Mouse (Mus musculus) MEL (cell line): ENCODE data around the gene Spag6l. TPM values are rescaled to one million over a fixed set of nuclear protein-coding genes. Genes with fewer than 3 reads are reported as not detected.
A peak's percentile ranks its signal among the peaks of the same experiment; 100 is the strongest.

Experiments used
- DNase-seq: peaks from one replicate; pipeline ENCODE4 v3.0.0; 2011; ENCODE audit warnings: low read depth, low spot score
- H3K27ac ChIP-seq: 2 replicates; pipeline ENCODE4 v1.5.1; 2012; ENCODE audit warnings: low read depth, mild to moderate bottlenecking, control low read depth, low read length, moderate library complexity; ENCODE audit not compliant: control insufficient read depth
- H3K27me3 ChIP-seq, 2 experiments: fragments of 150-350 bp in 1 of 2; sonication (generic) in 1 of 2; 2 replicates each; pipeline ENCODE4 v1.6.1; 2012; ENCODE audit warnings: low read length in 2 of 2, mild to moderate bottlenecking in 2 of 2, improper control_type of control experiment in 1 of 2, moderate library complexity in 1 of 2; ENCODE audit not compliant: insufficient read depth in 2 of 2, control insufficient read depth in 1 of 2
- H3K36me3 ChIP-seq, 2 experiments: 2 replicates each; pipeline ENCODE4 v1.6.1; 2012 to 2014; ENCODE audit warnings: low read length in 2 of 2, improper control_type of control experiment in 1 of 2, inconsistent platforms in 1 of 2, mild to moderate bottlenecking in 1 of 2; ENCODE audit not compliant: insufficient read depth in 2 of 2, control insufficient read depth in 1 of 2
- H3K4me1 ChIP-seq, 2 experiments: fragments of 150-350 bp in 1 of 2; sonication (generic) in 1 of 2; 2 replicates each; pipeline ENCODE4 v1.6.1; 2012; ENCODE audit warnings: low read length in 2 of 2, improper control_type of control experiment in 1 of 2, mild to moderate bottlenecking in 1 of 2; ENCODE audit not compliant: insufficient read depth in 2 of 2, control insufficient read depth in 1 of 2
- H3K4me3 ChIP-seq, 2 experiments: fragments of 150-350 bp in 1 of 2; sonication (generic) in 1 of 2; 2 replicates each; pipeline ENCODE4 v1.5.1; 2012; ENCODE audit warnings: low read depth in 2 of 2, low read length in 2 of 2, mild to moderate bottlenecking in 2 of 2, moderate library complexity in 2 of 2, control low read depth in 1 of 2, improper control_type of control experiment in 1 of 2; ENCODE audit not compliant: control insufficient read depth in 1 of 2, insufficient read depth in 1 of 2
- H3K79me2 ChIP-seq: 2 replicates; pipeline ENCODE4 v1.6.1; 2012; ENCODE audit warnings: mild to moderate bottlenecking, low read length, moderate library complexity; ENCODE audit not compliant: control insufficient read depth, poor library complexity, insufficient read depth
- H3K9ac ChIP-seq: 2 replicates; pipeline ENCODE4 v1.6.1; 2012; ENCODE audit warnings: low read depth, mild to moderate bottlenecking, control low read depth, low read length, moderate library complexity; ENCODE audit not compliant: control insufficient read depth, poor library complexity, severe bottlenecking
- H3K9me3 ChIP-seq: fragments of 150-350 bp; sonication (generic); replicated peaks from 2 replicates; pipeline ENCODE4 v1.6.1; 2012; ENCODE audit warnings: mild to moderate bottlenecking, low read length, improper control_type of control experiment, moderate library complexity; ENCODE audit not compliant: insufficient read depth
- BHLHE40 ChIP-seq: IDR thresholded peaks from 2 replicates; pipeline ENCODE4 v1.6.1; 2012; ENCODE audit warnings: low read depth, mild to moderate bottlenecking, inconsistent platforms, low read length, improper control_type of control experiment, borderline replicate concordance
- CHD1 ChIP-seq: IDR thresholded peaks from 2 replicates; pipeline ENCODE4 v1.6.1; 2012; ENCODE audit warnings: low read depth, mild to moderate bottlenecking, inconsistent platforms, low read length, improper control_type of control experiment
- CHD2 ChIP-seq: IDR thresholded peaks from 2 replicates; pipeline ENCODE4 v1.6.1; 2011; ENCODE audit warnings: low read length, improper control_type of control experiment
- CTCF ChIP-seq, 3 experiments: IDR thresholded peaks in 2 of 3; conservative IDR thresholded peaks in 1 of 3; 2 replicates each; pipeline ENCODE4 v1.5.1; 2011 to 2012; ENCODE audit warnings: low read length in 3 of 3, low read depth in 2 of 3, mild to moderate bottlenecking in 2 of 3, improper control_type of control experiment in 1 of 3, inconsistent platforms in 1 of 3, mixed read lengths in 1 of 3, moderate library complexity in 1 of 3; ENCODE audit not compliant: control insufficient read depth in 1 of 3, insufficient read depth in 1 of 3, poor library complexity in 1 of 3, severe bottlenecking in 1 of 3
- E2F4 ChIP-seq: IDR thresholded peaks from 2 replicates; pipeline ENCODE4 v1.6.1; 2011; ENCODE audit warnings: low read depth, low read length, improper control_type of control experiment, borderline replicate concordance
- ELF1 ChIP-seq: IDR thresholded peaks from 2 replicates; pipeline ENCODE4 v1.6.1; 2014; ENCODE audit warnings: low read depth, mild to moderate bottlenecking, inconsistent platforms, low read length, improper control_type of control experiment, moderate library complexity
- EP300 ChIP-seq, 2 experiments: IDR thresholded peaks; 2 replicates each; pipeline ENCODE4 v1.6.1; 2011; ENCODE audit warnings: improper control_type of control experiment in 2 of 2, low read length in 2 of 2, low read depth in 1 of 2, mild to moderate bottlenecking in 1 of 2
- ETS1 ChIP-seq: IDR thresholded peaks from 2 replicates; pipeline ENCODE4 v1.6.1; 2012; ENCODE audit warnings: low read depth, mild to moderate bottlenecking, inconsistent platforms, low read length, improper control_type of control experiment, moderate library complexity
- GABPA ChIP-seq: IDR thresholded peaks from 2 replicates; pipeline ENCODE4 v1.6.1; 2012; ENCODE audit warnings: low read depth, mild to moderate bottlenecking, inconsistent platforms, low read length, improper control_type of control experiment, moderate library complexity
- GATA1 ChIP-seq: IDR thresholded peaks from 2 replicates; pipeline ENCODE4 v1.6.1; 2011; ENCODE audit warnings: low read depth, low read length, improper control_type of control experiment
- HCFC1 ChIP-seq: IDR thresholded peaks from 2 replicates; pipeline ENCODE4 v1.6.1; 2012; ENCODE audit warnings: low read depth, mild to moderate bottlenecking, inconsistent platforms, low read length, improper control_type of control experiment, moderate library complexity
- JUND ChIP-seq: IDR thresholded peaks from 2 replicates; pipeline ENCODE4 v1.6.1; 2011; ENCODE audit warnings: low read depth, mild to moderate bottlenecking, improper control_type of control experiment, low read length
- KAT2A ChIP-seq: conservative IDR thresholded peaks from 2 replicates; pipeline ENCODE4 v1.6.1; 2012; ENCODE audit warnings: low read depth, low read length, improper control_type of control experiment, inconsistent platforms
- MAFK ChIP-seq: IDR thresholded peaks from 2 replicates; pipeline ENCODE4 v1.6.1; 2011; ENCODE audit warnings: low read depth, mild to moderate bottlenecking, low read length, improper control_type of control experiment, borderline replicate concordance
- MAX ChIP-seq: IDR thresholded peaks from 2 replicates; pipeline ENCODE4 v1.6.1; 2011; ENCODE audit warnings: low read length, improper control_type of control experiment
- MAZ ChIP-seq: IDR thresholded peaks from 2 replicates; pipeline ENCODE4 v1.6.1; 2012; ENCODE audit warnings: low read depth, mild to moderate bottlenecking, inconsistent platforms, low read length, improper control_type of control experiment
- MXI1 ChIP-seq: IDR thresholded peaks from 2 replicates; pipeline ENCODE4 v1.6.1; 2011; ENCODE audit warnings: mild to moderate bottlenecking, low read depth, low read length, improper control_type of control experiment
- MYB ChIP-seq: IDR thresholded peaks from 2 replicates; pipeline ENCODE4 v1.6.1; 2011; ENCODE audit warnings: mild to moderate bottlenecking, low read depth, low read length, improper control_type of control experiment
- MYC ChIP-seq: IDR thresholded peaks from 2 replicates; pipeline ENCODE4 v1.6.1; 2011; ENCODE audit warnings: low read depth, mild to moderate bottlenecking, low read length, improper control_type of control experiment, moderate library complexity
- NELFE ChIP-seq: IDR thresholded peaks from 2 replicates; pipeline ENCODE4 v1.6.1; 2011; ENCODE audit warnings: low read depth, low read length, improper control_type of control experiment
- NRF1 ChIP-seq: IDR thresholded peaks from 2 replicates; pipeline ENCODE4 v1.6.1; 2014; ENCODE audit warnings: low read depth, mild to moderate bottlenecking, inconsistent platforms, low read length, improper control_type of control experiment, moderate library complexity; ENCODE audit not compliant: poor library complexity, insufficient read depth, severe bottlenecking
- POLR2A ChIP-seq, 2 experiments: IDR thresholded peaks; 2 replicates each; pipeline ENCODE4 v1.6.1; 2011 to 2012; ENCODE audit warnings: low read length in 2 of 2, mild to moderate bottlenecking in 2 of 2, control low read depth in 1 of 2, improper control_type of control experiment in 1 of 2, low read depth in 1 of 2, moderate library complexity in 1 of 2; ENCODE audit not compliant: control insufficient read depth in 1 of 2, insufficient read depth in 1 of 2, poor library complexity in 1 of 2
- POLR2AphosphoS2 ChIP-seq: IDR thresholded peaks from 2 replicates; pipeline ENCODE4 v1.6.1; 2011; ENCODE audit warnings: low read length, improper control_type of control experiment
- POLR2AphosphoS5 ChIP-seq: IDR thresholded peaks from 2 replicates; pipeline ENCODE4 v1.6.1; 2012; ENCODE audit warnings: low read depth, borderline replicate concordance, mild to moderate bottlenecking, inconsistent platforms, low read length, moderate library complexity, mixed read lengths
- RAD21 ChIP-seq: IDR thresholded peaks from 2 replicates; pipeline ENCODE4 v1.6.1; 2011; ENCODE audit warnings: mild to moderate bottlenecking, low read depth, low read length, improper control_type of control experiment
- SIN3A ChIP-seq: IDR thresholded peaks from 2 replicates; pipeline ENCODE4 v1.6.1; 2012; ENCODE audit warnings: low read length, improper control_type of control experiment, inconsistent platforms
- SMC3 ChIP-seq: IDR thresholded peaks from 2 replicates; pipeline ENCODE4 v1.6.1; 2011; ENCODE audit warnings: low read depth, low read length, improper control_type of control experiment
- TAL1 ChIP-seq: IDR thresholded peaks from 2 replicates; pipeline ENCODE4 v1.6.1; 2012; ENCODE audit warnings: mild to moderate bottlenecking, inconsistent platforms, low read length, moderate library complexity, mixed read lengths
- TBP ChIP-seq: IDR thresholded peaks from 2 replicates; pipeline ENCODE4 v1.8.0; 2011; ENCODE audit warnings: low read depth, low read length, improper control_type of control experiment
- TCF12 ChIP-seq: IDR thresholded peaks from 2 replicates; pipeline ENCODE4 v1.6.1; 2014; ENCODE audit warnings: low read depth, mild to moderate bottlenecking, inconsistent platforms, low read length, improper control_type of control experiment, moderate library complexity
- UBTF ChIP-seq: IDR thresholded peaks from 2 replicates; pipeline ENCODE4 v1.6.1; 2012; ENCODE audit warnings: low read depth, mild to moderate bottlenecking, inconsistent platforms, low read length, improper control_type of control experiment, moderate library complexity, borderline replicate concordance; ENCODE audit not compliant: insufficient read depth
- USF1 ChIP-seq: IDR thresholded peaks from 2 replicates; pipeline ENCODE4 v1.6.1; 2014; ENCODE audit warnings: low read depth, mild to moderate bottlenecking, inconsistent platforms, low read length, improper control_type of control experiment, moderate library complexity
- USF2 ChIP-seq, 2 experiments: IDR thresholded peaks; 2 replicates each; pipeline ENCODE4 v1.6.1; 2011 to 2012; ENCODE audit warnings: improper control_type of control experiment in 2 of 2, low read length in 2 of 2, borderline replicate concordance in 1 of 2, inconsistent platforms in 1 of 2, low read depth in 1 of 2, mild to moderate bottlenecking in 1 of 2; ENCODE audit not compliant: insufficient read depth in 1 of 2
- ZC3H11A ChIP-seq: IDR thresholded peaks from 2 replicates; pipeline ENCODE4 v1.6.1; 2012; ENCODE audit warnings: low read depth, mild to moderate bottlenecking, inconsistent platforms, low read length, improper control_type of control experiment
- ZMIZ1 ChIP-seq: IDR thresholded peaks from 2 replicates; pipeline ENCODE4 v1.6.1; 2012; ENCODE audit warnings: low read depth, mild to moderate bottlenecking, inconsistent platforms, low read length, improper control_type of control experiment, moderate library complexity
- ZNF384 ChIP-seq: IDR thresholded peaks from 2 replicates; pipeline ENCODE4 v1.6.1; 2012; ENCODE audit warnings: low read depth, mild to moderate bottlenecking, inconsistent platforms, low read length, improper control_type of control experiment
- polyA plus RNA-seq, 2 experiments: library from polyadenylated mRNA; stranded (reverse) in 1 of 2; unstranded in 1 of 2; fragments of >175 nt in 1 of 2; fragments of >200 nt in 1 of 2; gene quantifications; 2 replicates each; pipeline versions ENCODE4 v1.2.1 to v1.2.4; 2012; ENCODE audit warnings: low replicate concordance in 2 of 2, low read depth in 1 of 2; ENCODE audit not compliant: insufficient read length in 2 of 2, insufficient read depth in 1 of 2, missing spikeins in 1 of 2
- total RNA-seq: library from RNA; depleted of rRNA; stranded (reverse); fragments of 300-350 nt; gene quantifications from 2 replicates; pipeline ENCODE4 v1.2.3, GENCODE M21; 2012

Gene Spag6l
- total and polyA plus RNA-seq, 3 experiments: not detected

GRCm38 (mm10) chr16:16870617-16871331 is 41.5 kb upstream of the Spag6l start, which contains the start of the genes Top3b and Vpreb1:
Top3b (plus strand) TSS chr16:16870736.
Vpreb1 (minus strand) TSS chr16:16870843.
- peak within 1 kb of the TSS; percentile 97 for H3K27ac ChIP-seq
- H3K9ac ChIP-seq: peak within 1 kb of the TSS; percentile 98
- peaks cover 4 to 10% of the 10 kb centered on the region in 2 experiments for H3K4me1 ChIP-seq
- peaks cover 3 to 23% of the 10 kb centered on the region in 2 experiments for H3K36me3 ChIP-seq
- peaks cover 14% of the 10 kb centered on the region for H3K79me2 ChIP-seq
- peak within 1 kb of the TSS; percentile 94 to 95 for H3K4me3 ChIP-seq
- peak; percentile 97 for DNase-seq
- no peaks in the 10 kb centered on the region for H3K27me3 ChIP-seq
- H3K9me3 ChIP-seq: no peaks in the 10 kb centered on the region
- TF ChIP-seq RAD21: no peak
- no peak for TF ChIP-seq POLR2AphosphoS5
- no peak for TF ChIP-seq CHD1
- no peak for TF ChIP-seq MAFK
- no peak; the same call in 1 of the 2 replicates for TF ChIP-seq ZNF384
- peak; percentile 80 for TF ChIP-seq TAL1
- TF ChIP-seq HCFC1: peak; percentile 93
- peak; percentile 78 for TF ChIP-seq MAZ
- TF ChIP-seq E2F4: no peak
- peak; percentile 88 for TF ChIP-seq TBP
- peak; percentile 60; the same call in 1 of the 2 replicates for TF ChIP-seq KAT2A
- TF ChIP-seq USF1: no peak
- TF ChIP-seq SIN3A: peak; percentile 95
- 0 out of 2 replicates have a peak, but pooled peaks have one; percentile 10 for TF ChIP-seq ZC3H11A
- TF ChIP-seq MYC: peak; percentile 77; the same call in 1 of the 2 replicates
- peak; percentile 40; the same call in 1 of the 2 replicates for TF ChIP-seq NRF1
- no peak for TF ChIP-seq BHLHE40
- TF ChIP-seq SMC3: no peak
- peak; percentile 82; the same call in 1 of the 2 replicates for TF ChIP-seq ZMIZ1
- peak; percentile 64 for TF ChIP-seq ETS1
- peak; percentile 96 for TF ChIP-seq ELF1
- peak; percentile 67; the same call in 1 of the 2 replicates for TF ChIP-seq MAX
- TF ChIP-seq CTCF (IDR thresholded peaks at IDR 0.05 in 2 of 3, conservative IDR thresholded peaks at IDR 0.05 in 1 of 3; ENCODE audit: control insufficient read depth in 1 of 3, insufficient read depth in 1 of 3, low read depth in 2 of 3, low read length in 3 of 3, poor library complexity in 1 of 3, severe bottlenecking in 1 of 3): peak in 1 of 3 experiments; percentile 4; a peak in 1 of 6 replicates
- TF ChIP-seq MXI1: peak; percentile 70
- no peak for TF ChIP-seq JUND
- 0 out of 2 replicates have a peak, but pooled peaks have one; percentile 33 for TF ChIP-seq GATA1
- TF ChIP-seq POLR2AphosphoS2: peak; percentile 77; the same call in 1 of the 2 replicates
- TF ChIP-seq NELFE: peak; percentile 83
- TF ChIP-seq GABPA: no peak
- peak; percentile 32; the same call in 1 of the 2 replicates for TF ChIP-seq MYB
- peak; percentile 25 to 32; a peak in 3 of 4 replicates for TF ChIP-seq EP300 (IDR thresholded peaks at IDR 0.05; ENCODE audit: low read depth in 1 of 2, low read length in 2 of 2)
- no peak for TF ChIP-seq USF2 (IDR thresholded peaks at IDR 0.05; ENCODE audit: borderline replicate concordance in 1 of 2, insufficient read depth in 1 of 2, low read depth in 1 of 2, low read length in 2 of 2)
- peak; percentile 71 to 83; a peak in 2 of 4 replicates for TF ChIP-seq POLR2A (IDR thresholded peaks at IDR 0.05; ENCODE audit: control insufficient read depth in 1 of 2, insufficient read depth in 1 of 2, low read depth in 1 of 2, low read length in 2 of 2, poor library complexity in 1 of 2)
- TF ChIP-seq CHD2: no peak
- peak; percentile 87 for TF ChIP-seq TCF12
- no peak for TF ChIP-seq UBTF
